Mouse (Mus musculus): ENCODE data around the gene Sbk1. TPM values are rescaled to one million over a fixed set of nuclear protein-coding genes. Genes with fewer than 3 reads are reported as not detected.
A peak's percentile ranks its signal among the peaks of the same experiment; 100 is the strongest.
"Not testable (repeated sequence)": the region's sequence is repeated elsewhere in the genome, so short reads cannot be mapped to it uniquely, and the experiment has no call there.

Sbk1 gene
- polyA plus RNA-seq, 1 experiment: 29.2 TPM

DNA sequence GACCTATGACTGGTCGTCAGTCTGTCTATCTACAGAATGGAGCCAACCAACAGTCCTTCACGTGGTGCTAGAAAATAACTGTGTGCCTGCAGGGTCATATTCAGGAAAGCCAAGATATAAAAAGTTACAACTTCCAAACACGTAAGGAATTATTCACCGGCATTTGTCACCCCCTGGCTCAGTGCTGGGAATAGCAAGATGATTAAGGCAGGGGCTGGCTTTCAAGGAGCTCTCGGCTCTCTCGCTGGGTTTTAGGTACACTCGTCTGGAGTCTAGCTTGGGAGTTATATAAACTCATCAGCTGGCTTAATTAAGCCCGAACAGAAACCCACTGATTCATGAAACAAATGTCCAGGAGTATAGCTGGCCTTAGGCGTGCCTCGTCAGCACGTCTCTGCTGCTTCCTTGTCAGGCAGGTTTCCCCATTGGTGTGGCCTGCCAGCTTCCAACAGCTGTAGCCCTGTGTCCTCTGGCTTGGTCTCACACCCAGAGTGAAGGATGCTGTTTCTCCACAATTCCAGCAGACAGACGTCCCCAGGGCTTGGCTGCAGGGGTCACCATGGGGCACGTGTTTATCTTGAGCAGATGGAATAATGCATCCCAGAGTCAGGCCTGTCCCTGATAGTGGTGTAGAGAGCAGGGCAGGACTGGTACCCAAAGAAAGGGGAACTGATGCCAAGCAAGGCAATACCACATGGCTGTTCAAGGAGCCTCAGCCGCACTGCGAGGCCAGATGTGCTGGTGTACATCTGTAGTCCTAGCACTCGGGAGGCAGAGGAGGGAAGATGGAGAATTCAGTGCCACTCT is 9.7 kb downstream of the Sbk1 start:
- 69% methylated on average over 16 of the region's 16 CpGs for WGBS
- Histone ChIP-seq H3K4me3 (ENCODE audit: insufficient read depth, low read depth, low read length) (no peak overlapping the region), H3K27me3 (replicated peaks; ENCODE audit: control insufficient read depth, insufficient read depth, low read length) (no peaks in the 10 kb centered on the region), H3K4me1 (ENCODE audit: control insufficient read depth, insufficient read depth, low read length) (peaks cover 46% of the 10 kb centered on the region), H3K36me3 (ENCODE audit: control insufficient read depth, insufficient read depth, low read length) (no peaks in the 10 kb centered on the region), H3K27ac (ENCODE audit: insufficient read depth, low read depth, low read length) (0 out of 2 replicates have a peak overlapping the region, but pooled peaks have one; percentile 21)
- TF ChIP-seq POLR2A (IDR thresholded peaks at IDR 0.05; ENCODE audit: low read depth, low read length) (no peak), CTCF (conservative IDR thresholded peaks at IDR 0.05; ENCODE audit: insufficient read depth, insufficient read length, low read depth, low read length) (no peak)
- no peak for DNase-seq

DNA sequence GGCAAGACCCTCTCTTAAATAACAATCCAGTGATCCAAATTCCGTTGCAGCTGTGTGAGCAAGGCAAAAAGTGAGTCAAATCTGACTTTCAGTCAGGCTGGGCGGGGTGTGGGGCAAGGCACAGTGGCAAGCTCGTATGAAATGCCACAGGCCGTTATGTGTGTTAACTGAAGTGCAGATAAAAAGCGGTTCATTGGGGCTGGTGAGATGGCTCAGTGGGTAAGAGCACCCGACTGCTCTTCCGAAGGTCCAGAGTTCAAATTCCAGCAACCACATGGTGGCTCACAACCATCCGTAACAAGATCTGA is 10.2 kb downstream of the Sbk1 start:
- WGBS: 56% methylated on average over 8 of the region's 8 CpGs
- H3K4me1 ChIP-seq (ENCODE audit: control insufficient read depth, insufficient read depth, low read length): peaks cover 41% of the 10 kb centered on the region
- peak; percentile 54 for DNase-seq
- 0 out of 2 replicates have a peak overlapping the region, but pooled peaks have one; percentile 21 for H3K27ac ChIP-seq (ENCODE audit: insufficient read depth, low read depth, low read length)
- not testable (repeated sequence) for H3K4me3 ChIP-seq (ENCODE audit: insufficient read depth, low read depth, low read length); H3K36me3 ChIP-seq (ENCODE audit: control insufficient read depth, insufficient read depth, low read length); H3K27me3 ChIP-seq (replicated peaks; ENCODE audit: control insufficient read depth, insufficient read depth, low read length)

DNA sequence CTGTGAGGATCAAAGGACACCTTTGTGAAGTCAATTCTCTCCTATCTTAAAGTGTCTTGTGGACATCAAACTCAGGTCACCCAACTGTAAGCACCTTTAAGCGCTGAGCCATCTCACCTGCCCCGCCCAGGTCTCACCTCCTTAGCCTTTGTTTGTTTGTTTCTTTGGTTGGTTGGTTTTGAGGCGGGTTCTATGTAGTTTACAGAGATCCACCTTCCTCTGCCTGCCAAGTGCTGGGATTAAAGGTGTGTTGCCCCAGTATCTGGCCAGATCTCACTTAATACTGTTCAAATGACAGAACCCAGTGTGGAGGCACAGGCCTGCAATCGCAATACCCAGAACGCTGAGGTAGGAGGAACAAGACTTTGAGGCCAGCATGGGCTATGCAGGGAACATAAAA is 11.6 kb downstream of the Sbk1 start:
- DNase-seq: peak; percentile 61
- H3K4me3 ChIP-seq (ENCODE audit: insufficient read depth, low read depth, low read length): no peak overlapping the region
- TF ChIP-seq POLR2A (IDR thresholded peaks at IDR 0.05; ENCODE audit: low read depth, low read length) (no peak), CTCF (conservative IDR thresholded peaks at IDR 0.05; ENCODE audit: insufficient read depth, insufficient read length, low read depth, low read length) (no peak)
- WGBS: 75% methylated on average over 5 of the region's 5 CpGs
- H3K27me3 ChIP-seq (replicated peaks; ENCODE audit: control insufficient read depth, insufficient read depth, low read length): no peaks in the 10 kb centered on the region
- peaks cover 29% of the 10 kb centered on the region for H3K4me1 ChIP-seq (ENCODE audit: control insufficient read depth, insufficient read depth, low read length)
- no peaks in the 10 kb centered on the region for H3K36me3 ChIP-seq (ENCODE audit: control insufficient read depth, insufficient read depth, low read length)
- no peak overlapping the region for H3K27ac ChIP-seq (ENCODE audit: insufficient read depth, low read depth, low read length)

DNA sequence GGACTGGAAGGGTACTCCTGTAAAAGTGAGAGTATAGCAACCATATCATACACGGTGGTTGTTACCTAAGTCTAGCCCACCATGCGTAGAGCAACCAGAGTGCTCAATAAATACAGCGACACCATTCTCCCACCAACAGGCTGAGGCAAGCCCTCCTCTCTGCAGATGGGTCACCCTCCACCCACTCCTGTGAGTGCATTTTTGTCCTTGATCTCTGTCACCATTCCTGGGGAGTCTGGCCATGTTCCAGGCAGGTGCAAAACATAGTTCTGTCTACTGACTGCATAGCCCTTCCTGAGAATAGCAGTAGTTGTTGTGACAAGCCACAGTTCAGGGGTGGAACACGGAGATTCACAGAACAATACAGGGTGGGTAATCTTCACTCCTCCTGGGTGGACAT is 12.0 kb downstream of the Sbk1 start:
- H3K27me3 ChIP-seq (replicated peaks; ENCODE audit: control insufficient read depth, insufficient read depth, low read length): no peaks in the 10 kb centered on the region
- no peak overlapping the region for H3K4me3 ChIP-seq (ENCODE audit: insufficient read depth, low read depth, low read length)
- H3K36me3 ChIP-seq (ENCODE audit: control insufficient read depth, insufficient read depth, low read length): no peaks in the 10 kb centered on the region
- H3K27ac ChIP-seq (ENCODE audit: insufficient read depth, low read depth, low read length): no peak overlapping the region
- TF ChIP-seq POLR2A (IDR thresholded peaks at IDR 0.05; ENCODE audit: low read depth, low read length) (no peak), CTCF (conservative IDR thresholded peaks at IDR 0.05; ENCODE audit: insufficient read depth, insufficient read length, low read depth, low read length) (no peak)
- 87% methylated on average over 4 of the region's 4 CpGs for WGBS
- no peak for DNase-seq
- peaks cover 24% of the 10 kb centered on the region for H3K4me1 ChIP-seq (ENCODE audit: control insufficient read depth, insufficient read depth, low read length)

DNA sequence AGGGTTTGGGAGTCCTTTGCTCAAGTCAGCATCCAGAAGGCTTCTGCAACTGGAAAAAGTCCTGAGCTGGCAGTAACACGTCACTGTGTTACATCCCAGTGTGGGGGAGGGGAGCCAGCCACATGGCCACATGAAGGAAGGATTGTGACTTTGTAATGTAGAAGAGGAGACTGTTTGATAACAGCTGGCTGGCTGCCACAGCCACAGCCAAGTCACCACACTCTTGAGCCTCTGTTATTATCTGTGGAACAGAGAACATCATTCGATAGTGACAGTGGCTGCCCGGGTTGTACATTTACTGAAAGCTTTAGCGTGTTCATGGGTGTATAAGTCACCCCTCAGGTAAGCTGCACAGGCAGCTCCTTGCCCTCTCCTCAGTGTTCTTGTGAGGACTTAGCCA is 12.4 kb downstream of the Sbk1 start:
- H3K4me3 ChIP-seq (ENCODE audit: insufficient read depth, low read depth, low read length): no peak overlapping the region
- WGBS: 62% methylated on average over 4 of the region's 4 CpGs
- peaks cover 21% of the 10 kb centered on the region for H3K4me1 ChIP-seq (ENCODE audit: control insufficient read depth, insufficient read depth, low read length)
- DNase-seq: no peak
- H3K27me3 ChIP-seq (replicated peaks; ENCODE audit: control insufficient read depth, insufficient read depth, low read length): no peaks in the 10 kb centered on the region
- H3K27ac ChIP-seq (ENCODE audit: insufficient read depth, low read depth, low read length): no peak overlapping the region
- TF ChIP-seq POLR2A (IDR thresholded peaks at IDR 0.05; ENCODE audit: low read depth, low read length) (no peak), CTCF (conservative IDR thresholded peaks at IDR 0.05; ENCODE audit: insufficient read depth, insufficient read length, low read depth, low read length) (no peak)
- no peaks in the 10 kb centered on the region for H3K36me3 ChIP-seq (ENCODE audit: control insufficient read depth, insufficient read depth, low read length)

DNA sequence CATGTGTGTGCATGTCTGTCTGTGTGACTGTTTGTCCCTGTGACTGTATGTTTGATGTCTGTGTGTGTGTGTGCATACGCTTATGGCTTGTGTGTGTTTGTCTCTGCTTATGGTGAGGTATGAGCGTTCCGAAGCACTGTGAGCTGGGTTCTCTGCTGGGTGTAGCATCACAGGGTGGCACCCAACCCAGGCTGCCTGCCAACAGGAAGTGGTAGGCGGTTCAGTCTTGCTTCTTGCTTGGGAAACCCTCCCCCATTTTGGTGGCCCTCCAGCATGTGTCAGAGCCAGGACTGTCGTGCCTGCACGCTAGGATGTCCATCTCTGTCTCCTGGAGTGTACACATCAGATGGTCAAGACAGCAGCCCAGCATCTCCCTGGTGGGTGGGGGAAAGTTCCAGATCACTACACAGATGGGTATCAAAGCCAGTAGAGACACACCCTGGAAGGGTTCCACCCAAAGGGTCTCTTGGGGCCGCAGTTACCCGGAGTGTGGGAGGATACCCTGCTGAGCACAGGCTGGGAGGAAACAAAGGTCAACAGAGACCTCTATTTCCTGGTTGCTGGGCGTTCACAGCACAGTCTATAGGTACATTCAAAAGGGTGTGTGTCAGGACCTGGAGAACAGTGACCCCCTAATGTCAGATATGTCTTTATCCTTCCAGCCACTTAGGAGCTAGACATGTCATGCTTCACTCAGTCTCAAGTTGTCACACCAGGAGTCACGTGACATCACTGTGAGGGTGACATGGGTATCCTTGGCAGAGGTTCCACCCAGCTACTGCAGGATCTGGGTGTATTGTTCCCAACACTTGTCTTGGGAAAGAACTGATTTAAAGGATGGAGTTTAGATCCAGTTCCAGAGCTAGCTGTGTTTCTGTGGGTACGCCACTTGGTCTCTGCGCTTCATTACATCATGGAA is 13.1 kb downstream of the Sbk1 start:
- peak; percentile 73 for DNase-seq
- 48% methylated on average over 12 of the region's 12 CpGs for WGBS
- Histone ChIP-seq H3K36me3 (ENCODE audit: control insufficient read depth, insufficient read depth, low read length) (no peaks in the 10 kb centered on the region), H3K4me3 (ENCODE audit: insufficient read depth, low read depth, low read length) (no peak overlapping the region), H3K27me3 (replicated peaks; ENCODE audit: control insufficient read depth, insufficient read depth, low read length) (no peaks in the 10 kb centered on the region), H3K27ac (ENCODE audit: insufficient read depth, low read depth, low read length) (no peak overlapping the region), H3K4me1 (ENCODE audit: control insufficient read depth, insufficient read depth, low read length) (peaks cover 21% of the 10 kb centered on the region)
- TF ChIP-seq CTCF (conservative IDR thresholded peaks at IDR 0.05; ENCODE audit: insufficient read depth, insufficient read length, low read depth, low read length) (no peak), POLR2A (IDR thresholded peaks at IDR 0.05; ENCODE audit: low read depth, low read length) (no peak)

DNA sequence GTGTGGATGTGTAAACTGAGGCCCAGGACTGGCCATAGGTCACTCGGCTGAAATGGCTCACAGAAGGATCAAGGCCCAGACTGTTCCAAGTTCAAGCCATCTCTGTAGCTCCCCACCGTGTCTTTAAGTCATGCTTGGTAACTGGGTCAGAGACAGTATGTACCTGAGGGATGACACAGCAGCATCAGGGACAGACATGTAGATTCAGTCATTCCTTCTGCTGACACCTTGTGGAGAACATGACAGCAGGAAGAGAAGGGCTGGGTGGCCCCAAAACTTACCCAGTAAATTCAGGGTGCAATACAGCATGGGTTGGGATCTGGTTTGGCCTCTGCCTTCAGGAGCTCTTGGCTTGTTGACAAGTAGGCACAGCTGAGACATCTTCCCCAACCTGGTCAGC is 13.9 kb downstream of the Sbk1 start:
- Histone ChIP-seq H3K4me1 (ENCODE audit: control insufficient read depth, insufficient read depth, low read length) (peaks cover 21% of the 10 kb centered on the region), H3K27ac (ENCODE audit: insufficient read depth, low read depth, low read length) (no peak overlapping the region), H3K36me3 (ENCODE audit: control insufficient read depth, insufficient read depth, low read length) (no peaks in the 10 kb centered on the region), H3K27me3 (replicated peaks; ENCODE audit: control insufficient read depth, insufficient read depth, low read length) (no peaks in the 10 kb centered on the region), H3K4me3 (ENCODE audit: insufficient read depth, low read depth, low read length) (no peak overlapping the region)
- TF ChIP-seq POLR2A (IDR thresholded peaks at IDR 0.05; ENCODE audit: low read depth, low read length) (no peak), CTCF (conservative IDR thresholded peaks at IDR 0.05; ENCODE audit: insufficient read depth, insufficient read length, low read depth, low read length) (no peak)
- WGBS: 69% methylated on average over 2 of the region's 2 CpGs
- DNase-seq: no peak
